Mouse (Mus musculus): ENCODE data around the gene Tspo. TPM values are rescaled to one million over a fixed set of nuclear protein-coding genes. Genes with fewer than 3 reads are reported as not detected.

Gene Tspo
- polyA plus RNA-seq, 1 experiment from 2014 or later: 70.8 TPM

GRCm38 (mm10) chr15:83555161-83555974 is 8.0 kb upstream of the Tspo start:
- peak overlapping the region; percentile 80 for H3K4me2 ChIP-seq (ENCODE audit: low read depth, low read length)
- ATAC-seq (ENCODE audit: low read depth): peak; percentile 94
- peak overlapping the region; percentile 86 for H3K4me3 ChIP-seq (ENCODE audit: low read depth, low read length)
- H3K4me1 ChIP-seq (ENCODE audit: control insufficient read depth, insufficient read depth, low read length): peaks cover 6% of the 10 kb centered on the region; the same call in 1 of the 2 replicates
- no peaks in the 10 kb centered on the region for H3K9me3 ChIP-seq (ENCODE audit: control insufficient read depth, low read length)
- peak overlapping the region; percentile 95 for H3K27ac ChIP-seq (replicated peaks; ENCODE audit: low read depth, low read length)
- no peaks in the 10 kb centered on the region for H3K27me3 ChIP-seq (replicated peaks; ENCODE audit: control insufficient read depth, insufficient read depth, low read length)
- peak overlapping the region; percentile 96 for H3K9ac ChIP-seq (ENCODE audit: low read depth, low read length)
- under 1% methylated on average over 49 of the region's 74 CpGs for WGBS
- peaks cover 7% of the 10 kb centered on the region; the same call in 1 of the 2 replicates for H3K36me3 ChIP-seq (ENCODE audit: control insufficient read depth, insufficient read depth, low read length)
- DNase-seq (ENCODE audit: low spot score): peak; percentile 95

- WGBS: 39% methylated on average over 5 of the region's 5 CpGs
- Histone ChIP-seq H3K9me3 (ENCODE audit: control insufficient read depth, low read length) (no peaks in the 10 kb centered on the region), H3K9ac (ENCODE audit: low read depth, low read length) (no peak overlapping the region), H3K4me3 (ENCODE audit: low read depth, low read length) (no peak overlapping the region), H3K4me1 (ENCODE audit: control insufficient read depth, insufficient read depth, low read length) (peaks cover 11% of the 10 kb centered on the region; the same call in 1 of the 2 replicates), H3K36me3 (ENCODE audit: control insufficient read depth, insufficient read depth, low read length) (no peaks in the 10 kb centered on the region), H3K4me2 (ENCODE audit: low read depth, low read length) (no peak overlapping the region), H3K27me3 (replicated peaks; ENCODE audit: control insufficient read depth, insufficient read depth, low read length) (no peaks in the 10 kb centered on the region), H3K27ac (replicated peaks; ENCODE audit: low read depth, low read length) (no peak overlapping the region)
- ATAC-seq (ENCODE audit: low read depth) (no peak), DNase-seq (ENCODE audit: low spot score) (no peak)
Measured at GRCm38 (mm10) chr15:83560941-83561477, 2.4 kb upstream of the Tspo start.

GRCm38 (mm10) chr15:83562626-83563270 is 644 bp upstream of the Tspo start:
- peak; percentile 92 for DNase-seq (ENCODE audit: low spot score)
- 0 out of 2 replicates have a peak overlapping the region, but pooled peaks have one; percentile 58 for H3K9ac ChIP-seq (ENCODE audit: low read depth, low read length)
- H3K4me1 ChIP-seq (ENCODE audit: control insufficient read depth, insufficient read depth, low read length): peaks cover 11% of the 10 kb centered on the region; the same call in 1 of the 2 replicates
- H3K4me3 ChIP-seq (ENCODE audit: low read depth, low read length): peak overlapping the region; percentile 45
- H3K36me3 ChIP-seq (ENCODE audit: control insufficient read depth, insufficient read depth, low read length): no peaks in the 10 kb centered on the region
- WGBS: 30% methylated on average over 15 of the region's 15 CpGs
- no peaks in the 10 kb centered on the region for H3K9me3 ChIP-seq (ENCODE audit: control insufficient read depth, low read length)
- H3K4me2 ChIP-seq (ENCODE audit: low read depth, low read length): peak overlapping the region; percentile 97
- peak; percentile 81 for ATAC-seq (ENCODE audit: low read depth)
- H3K27ac ChIP-seq (replicated peaks; ENCODE audit: low read depth, low read length): peak overlapping the region; percentile 44; the same call in 1 of the 2 replicates
- no peaks in the 10 kb centered on the region for H3K27me3 ChIP-seq (replicated peaks; ENCODE audit: control insufficient read depth, insufficient read depth, low read length)

GRCm38 (mm10) chr15:83563857-83564651 is 662 bp downstream of the Tspo start:
- peak; percentile 44; the same call in 1 of the 2 replicates for ATAC-seq (ENCODE audit: low read depth)
- Histone ChIP-seq H3K27me3 (replicated peaks; ENCODE audit: control insufficient read depth, insufficient read depth, low read length) (no peaks in the 10 kb centered on the region), H3K27ac (replicated peaks; ENCODE audit: low read depth, low read length) (peak overlapping the region; percentile 23), H3K4me2 (ENCODE audit: low read depth, low read length) (peak overlapping the region; percentile 97), H3K9me3 (ENCODE audit: control insufficient read depth, low read length) (no peaks in the 10 kb centered on the region), H3K36me3 (ENCODE audit: control insufficient read depth, insufficient read depth, low read length) (no peaks in the 10 kb centered on the region), H3K4me1 (ENCODE audit: control insufficient read depth, insufficient read depth, low read length) (peaks cover 11% of the 10 kb centered on the region; the same call in 1 of the 2 replicates), H3K9ac (ENCODE audit: low read depth, low read length) (peak overlapping the region; percentile 58), H3K4me3 (ENCODE audit: low read depth, low read length) (peak overlapping the region; percentile 45)
- WGBS: 3% methylated on average over 27 of the region's 27 CpGs
- DNase-seq (ENCODE audit: low spot score): peak; percentile 69

GRCm38 (mm10) chr15:83565434-83565833 is 2.0 kb downstream of the Tspo start:
- Histone ChIP-seq H3K4me3 (ENCODE audit: low read depth, low read length) (no peak overlapping the region), H3K36me3 (ENCODE audit: control insufficient read depth, insufficient read depth, low read length) (no peaks in the 10 kb centered on the region), H3K4me1 (ENCODE audit: control insufficient read depth, insufficient read depth, low read length) (peaks cover 11% of the 10 kb centered on the region; the same call in 1 of the 2 replicates), H3K9me3 (ENCODE audit: control insufficient read depth, low read length) (no peaks in the 10 kb centered on the region), H3K9ac (ENCODE audit: low read depth, low read length) (no peak overlapping the region), H3K4me2 (ENCODE audit: low read depth, low read length) (no peak overlapping the region), H3K27ac (replicated peaks; ENCODE audit: low read depth, low read length) (no peak overlapping the region), H3K27me3 (replicated peaks; ENCODE audit: control insufficient read depth, insufficient read depth, low read length) (no peaks in the 10 kb centered on the region)
- ATAC-seq (ENCODE audit: low read depth) (no peak), DNase-seq (ENCODE audit: low spot score) (no peak)
- 75% methylated on average over 3 of the region's 3 CpGs for WGBS

GRCm38 (mm10) chr15:83566006-83566405 is 2.6 kb downstream of the Tspo start:
- no peak overlapping the region for H3K4me2 ChIP-seq (ENCODE audit: low read depth, low read length)
- WGBS: 72% methylated on average over 5 of the region's 5 CpGs
- no peaks in the 10 kb centered on the region for H3K27me3 ChIP-seq (replicated peaks; ENCODE audit: control insufficient read depth, insufficient read depth, low read length)
- H3K9me3 ChIP-seq (ENCODE audit: control insufficient read depth, low read length): no peaks in the 10 kb centered on the region
- no peak overlapping the region for H3K27ac ChIP-seq (replicated peaks; ENCODE audit: low read depth, low read length)
- no peaks in the 10 kb centered on the region for H3K36me3 ChIP-seq (ENCODE audit: control insufficient read depth, insufficient read depth, low read length)
- peaks cover 11% of the 10 kb centered on the region; the same call in 1 of the 2 replicates for H3K4me1 ChIP-seq (ENCODE audit: control insufficient read depth, insufficient read depth, low read length)
- H3K4me3 ChIP-seq (ENCODE audit: low read depth, low read length): no peak overlapping the region
- no peak overlapping the region for H3K9ac ChIP-seq (ENCODE audit: low read depth, low read length)
- no peak for DNase-seq (ENCODE audit: low spot score)
- ATAC-seq (ENCODE audit: low read depth): no peak

DNA sequence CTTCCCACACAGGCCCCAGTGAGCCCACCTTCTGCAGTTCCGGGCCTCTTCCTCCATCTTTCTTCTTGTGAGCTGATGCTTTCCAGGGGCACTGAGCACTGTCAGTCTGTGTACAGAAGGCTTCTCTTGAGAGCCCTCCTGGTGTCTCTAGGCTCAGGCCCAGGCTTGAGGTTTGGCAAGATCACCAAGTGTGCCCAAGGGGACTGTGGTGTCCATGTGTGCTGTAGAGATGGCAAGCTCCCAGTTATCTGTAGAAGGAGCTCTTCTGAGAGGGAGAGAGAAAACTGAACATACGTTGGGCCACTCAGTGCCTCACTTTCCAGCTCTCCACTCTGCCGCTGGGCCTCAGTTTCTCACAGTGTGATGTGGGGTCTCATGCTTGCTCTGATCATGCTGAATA is 4.3 kb downstream of the Tspo start:
- no peak overlapping the region for H3K9ac ChIP-seq (ENCODE audit: low read depth, low read length)
- WGBS: 91% methylated on average over 3 of the region's 3 CpGs
- H3K27me3 ChIP-seq (replicated peaks; ENCODE audit: control insufficient read depth, insufficient read depth, low read length): no peaks in the 10 kb centered on the region
- no peak overlapping the region for H3K4me3 ChIP-seq (ENCODE audit: low read depth, low read length)
- no peak for ATAC-seq (ENCODE audit: low read depth)
- H3K9me3 ChIP-seq (ENCODE audit: control insufficient read depth, low read length): no peaks in the 10 kb centered on the region
- no peak overlapping the region for H3K27ac ChIP-seq (replicated peaks; ENCODE audit: low read depth, low read length)
- DNase-seq (ENCODE audit: low spot score): no peak
- peaks cover 11% of the 10 kb centered on the region; the same call in 1 of the 2 replicates for H3K4me1 ChIP-seq (ENCODE audit: control insufficient read depth, insufficient read depth, low read length)
- no peaks in the 10 kb centered on the region for H3K36me3 ChIP-seq (ENCODE audit: control insufficient read depth, insufficient read depth, low read length)
- no peak overlapping the region for H3K4me2 ChIP-seq (ENCODE audit: low read depth, low read length)

GRCm38 (mm10) chr15:83568544-83568943 is 5.2 kb downstream of the Tspo start:
- 94% methylated on average over 5 of the region's 5 CpGs for WGBS

More at GRCm38 (mm10) chr15:83568544-83568943, 5.2 kb downstream of the Tspo start:
- H3K4me2 ChIP-seq (ENCODE audit: low read depth, low read length): no peak overlapping the region
- no peak for DNase-seq (ENCODE audit: low spot score)
- H3K9ac ChIP-seq (ENCODE audit: low read depth, low read length): no peak overlapping the region
- no peaks in the 10 kb centered on the region for H3K36me3 ChIP-seq (ENCODE audit: control insufficient read depth, insufficient read depth, low read length)
- no peaks in the 10 kb centered on the region for H3K9me3 ChIP-seq (ENCODE audit: control insufficient read depth, low read length)
- H3K27ac ChIP-seq (replicated peaks; ENCODE audit: low read depth, low read length): no peak overlapping the region
- H3K27me3 ChIP-seq (replicated peaks; ENCODE audit: control insufficient read depth, insufficient read depth, low read length): no peaks in the 10 kb centered on the region
- ATAC-seq (ENCODE audit: low read depth): no peak
- H3K4me3 ChIP-seq (ENCODE audit: low read depth, low read length): no peak overlapping the region
- H3K4me1 ChIP-seq (ENCODE audit: control insufficient read depth, insufficient read depth, low read length): peaks cover 5% of the 10 kb centered on the region; the same call in 1 of the 2 replicates
